Mouse (Mus musculus) cerebral cortex, adult 2 months (tissue): ENCODE data around the gene Csnk1g1.

Experiments
- WGBS: fragments of 180-500 bp; shearing (Covaris S2); methylation state at CpG from one replicate; pipeline ENCODE4 v1.1.7; 2018; 5-methylcytosine and 5-hydroxymethylcytosine counted together

Gene Csnk1g1

DNA sequence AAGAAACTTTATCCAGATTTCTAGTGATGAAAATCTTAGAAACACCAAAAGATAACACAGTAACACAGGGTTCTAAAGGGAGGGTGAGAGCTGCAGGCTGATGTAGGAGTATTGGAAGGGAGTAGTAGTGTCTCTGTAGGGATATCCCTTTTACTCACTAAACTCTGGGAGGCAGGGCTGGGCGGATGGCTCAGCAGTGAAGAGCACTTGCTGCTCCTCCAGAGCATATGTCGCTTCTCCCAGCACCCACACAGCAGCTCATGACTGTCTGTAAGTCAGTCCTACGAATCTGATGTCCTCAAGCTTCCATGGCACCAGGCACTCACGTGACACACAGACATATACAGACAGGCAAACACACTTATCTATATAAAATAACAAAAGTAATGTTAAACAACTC is 129.4 kb downstream of the Csnk1g1 start:
- 61% methylated on average over 4 of the region's 4 CpGs for WGBS

DNA sequence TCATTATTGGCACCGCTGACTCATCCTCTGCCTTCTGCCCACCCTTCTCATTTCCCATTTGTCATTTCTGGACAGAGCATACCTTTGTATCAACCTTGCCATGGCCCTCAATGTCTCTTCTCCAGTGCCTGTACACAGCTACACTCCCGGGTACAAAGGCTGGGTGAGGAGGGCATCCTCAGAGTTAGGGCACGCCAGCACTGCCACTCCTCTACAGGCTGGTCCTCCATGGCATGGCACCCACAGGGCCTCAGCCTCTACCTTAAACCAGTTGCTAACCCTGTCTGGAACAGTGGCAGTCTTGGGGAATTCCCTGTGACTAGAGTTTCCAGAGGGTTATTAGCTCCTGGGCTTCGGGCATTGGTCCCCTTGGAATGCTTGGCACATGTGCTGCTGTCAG is 129.9 kb downstream of the Csnk1g1 start:
- 93% methylated on average over 4 of the region's 4 CpGs for WGBS

DNA sequence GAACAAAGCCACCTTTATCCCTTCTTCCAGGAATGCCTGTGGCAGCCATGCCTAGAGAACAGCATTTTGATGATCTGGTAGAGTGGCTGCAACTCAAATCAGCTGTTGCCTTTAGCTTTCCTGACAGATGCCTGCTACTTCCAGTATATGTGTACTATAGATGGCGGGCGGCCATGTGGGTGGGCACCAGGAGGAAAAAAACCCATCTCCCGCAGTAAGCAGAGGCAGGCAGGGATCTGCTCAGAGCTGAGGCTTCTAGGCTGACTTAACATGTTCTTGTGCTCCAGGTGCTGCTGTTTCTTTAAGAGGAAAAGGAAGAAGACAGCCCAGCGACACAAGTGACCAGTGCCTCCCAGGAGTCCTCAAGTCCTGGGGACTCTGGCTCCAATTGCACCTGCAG is 130.6 kb downstream of the Csnk1g1 start:
- 60% methylated on average over 4 of the region's 4 CpGs for WGBS

DNA sequence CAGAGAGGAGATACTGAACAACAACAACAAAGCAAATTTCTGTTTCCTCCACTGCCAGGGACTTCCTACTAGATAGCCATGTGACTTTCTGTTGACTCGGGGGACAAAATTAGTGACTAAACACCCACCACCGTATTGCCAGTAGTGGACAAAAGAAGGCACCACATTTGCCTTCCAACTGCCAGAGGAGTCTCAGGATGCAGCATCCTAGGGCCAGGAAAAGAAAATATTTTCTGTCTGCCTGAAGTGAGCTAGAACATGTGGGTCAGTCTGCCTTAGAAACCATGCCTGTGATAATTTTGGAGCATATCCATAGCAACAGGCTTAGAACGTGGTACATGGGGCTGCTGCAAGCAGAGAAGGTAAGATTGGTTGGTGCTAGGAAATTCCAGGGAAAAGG is 132.1 kb downstream of the Csnk1g1 start:
- WGBS: 34% methylated on average over 3 of the region's 3 CpGs

DNA sequence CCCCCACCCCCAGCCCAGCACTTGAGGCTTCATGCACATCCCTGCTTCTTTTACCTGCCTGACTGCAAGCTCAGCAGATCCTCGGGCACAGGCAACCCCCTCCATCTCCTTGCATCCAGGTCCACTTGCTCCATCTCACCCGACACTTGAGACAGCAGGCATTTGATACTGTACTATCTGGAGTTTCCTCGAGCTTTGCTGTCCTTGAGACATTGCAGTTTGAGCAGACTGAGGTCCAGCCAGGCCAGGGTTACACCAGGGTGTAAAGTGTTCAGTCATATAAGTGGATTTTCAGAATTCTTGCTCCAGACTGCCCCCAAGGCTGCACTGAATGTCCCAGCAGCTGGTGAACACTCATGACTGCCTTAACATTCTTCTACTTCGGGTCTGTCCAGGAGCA is 133.6 kb downstream of the Csnk1g1 start:
- WGBS: 88% methylated on average over 4 of the region's 4 CpGs

DNA sequence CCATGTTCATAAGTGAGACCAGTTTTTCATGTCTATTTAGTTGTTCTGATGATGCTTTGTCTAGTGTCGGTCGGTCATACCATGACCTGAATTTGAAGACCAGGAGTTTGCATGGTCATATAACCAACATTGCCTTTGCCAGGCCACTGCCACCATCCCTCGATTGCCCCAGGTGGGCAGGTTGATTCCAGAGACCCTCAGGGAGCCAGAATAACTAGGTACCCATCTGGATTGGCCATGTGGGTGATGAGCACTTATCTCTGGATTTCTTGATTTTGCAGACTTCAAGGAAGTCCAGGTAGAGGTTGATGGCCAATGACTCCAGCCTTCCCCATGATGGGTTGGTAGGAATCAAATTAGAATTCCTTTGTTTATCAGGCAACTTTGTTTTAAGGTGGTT is 134.5 kb downstream of the Csnk1g1 start:
- WGBS: 97% methylated on average over 3 of the region's 3 CpGs

DNA sequence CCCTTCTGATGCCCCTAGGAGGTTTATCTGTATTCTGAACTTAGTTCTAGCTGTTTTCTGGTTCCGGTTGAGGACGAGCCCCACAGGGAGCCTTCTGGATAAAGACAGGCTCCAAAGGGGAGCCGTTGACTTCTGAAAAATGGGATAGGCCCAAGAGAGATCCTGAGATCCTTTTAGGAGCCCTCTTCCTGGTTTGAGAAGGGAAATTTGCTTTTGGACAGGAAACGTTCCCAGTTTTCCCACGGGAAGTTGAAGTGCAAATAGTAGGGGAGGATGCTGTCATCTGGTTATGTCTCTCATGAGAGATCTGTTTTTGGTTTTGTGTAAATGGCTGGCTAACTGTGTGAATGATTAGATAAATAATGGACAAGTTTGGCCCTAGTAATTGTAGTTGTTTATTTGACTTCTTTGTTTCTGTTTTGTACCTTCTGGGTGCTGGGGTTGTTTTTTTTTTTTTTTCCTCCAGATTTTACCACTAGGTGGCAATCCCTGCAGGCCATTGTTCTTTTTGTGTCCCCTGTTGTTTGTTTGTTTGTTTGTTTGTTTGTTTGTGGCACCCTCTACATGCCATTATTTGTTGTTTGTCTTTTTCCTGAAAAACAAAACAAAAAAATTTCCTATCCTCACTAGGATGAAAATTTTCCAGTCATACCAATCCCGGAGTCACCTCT is 141.3 kb downstream of the Csnk1g1 start:
- 73% methylated on average over 6 of the region's 6 CpGs for WGBS

DNA sequence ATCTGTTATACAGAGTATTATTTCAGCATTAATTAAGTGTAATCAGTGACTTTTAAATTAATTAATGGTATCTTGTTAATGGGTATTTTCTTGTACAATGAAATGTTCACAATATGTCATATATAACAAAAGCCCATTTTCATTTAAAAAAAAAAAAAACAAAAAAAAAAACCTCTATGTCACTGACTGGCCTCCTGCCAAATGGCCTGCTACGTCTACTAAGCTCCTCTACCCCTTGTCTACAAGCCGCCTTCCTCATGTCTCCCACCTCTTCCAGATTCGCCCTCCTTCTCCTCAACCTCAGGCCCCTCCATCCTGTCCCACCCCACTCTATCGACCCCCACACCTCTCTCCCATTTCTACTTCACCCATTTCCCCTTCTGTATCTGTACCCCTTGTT is 142.8 kb downstream of the Csnk1g1 start:
- WGBS: 74% methylated on average over 4 of the region's 4 CpGs

DNA sequence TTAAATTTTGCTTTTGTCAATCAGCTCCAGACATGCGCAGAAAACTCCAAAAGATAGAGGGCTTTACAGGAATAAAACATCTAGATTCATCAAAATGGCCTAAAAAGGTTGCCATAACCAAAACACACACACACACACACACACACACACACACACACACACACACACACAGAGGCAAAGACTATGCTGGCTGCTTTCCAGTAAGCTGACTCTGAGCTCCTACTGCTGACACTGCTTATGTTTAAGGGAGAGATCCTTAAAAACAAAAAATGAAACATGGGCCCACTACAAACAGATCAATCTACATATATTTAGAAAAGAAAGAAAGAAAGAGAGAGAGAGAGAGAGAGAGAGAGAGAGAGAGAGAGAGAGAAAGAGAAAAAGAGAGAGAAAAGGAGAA is 144.0 kb downstream of the Csnk1g1 start:
- WGBS: 96% methylated on average over 1 of the region's 1 CpGs

DNA sequence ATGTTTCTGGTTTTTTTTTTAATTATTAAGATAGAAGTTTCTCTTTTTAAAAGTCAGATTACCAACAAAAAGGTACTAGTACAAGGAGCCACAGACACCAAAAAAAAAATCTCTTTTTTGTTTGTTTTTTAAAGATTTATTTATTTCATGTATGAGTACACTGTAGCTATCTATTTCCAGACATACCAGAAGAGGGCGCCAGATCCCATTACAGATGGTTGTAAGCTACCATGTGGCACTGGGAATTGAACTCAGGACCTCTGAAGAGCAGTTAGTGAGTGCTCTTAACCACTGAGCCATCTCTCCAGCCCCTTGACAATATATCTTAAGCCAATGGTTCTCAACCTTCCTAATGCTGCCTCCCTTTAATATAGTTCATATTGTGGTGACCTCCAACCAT is 144.9 kb downstream of the Csnk1g1 start:
- WGBS: 53% methylated on average over 1 of the region's 1 CpGs

DNA sequence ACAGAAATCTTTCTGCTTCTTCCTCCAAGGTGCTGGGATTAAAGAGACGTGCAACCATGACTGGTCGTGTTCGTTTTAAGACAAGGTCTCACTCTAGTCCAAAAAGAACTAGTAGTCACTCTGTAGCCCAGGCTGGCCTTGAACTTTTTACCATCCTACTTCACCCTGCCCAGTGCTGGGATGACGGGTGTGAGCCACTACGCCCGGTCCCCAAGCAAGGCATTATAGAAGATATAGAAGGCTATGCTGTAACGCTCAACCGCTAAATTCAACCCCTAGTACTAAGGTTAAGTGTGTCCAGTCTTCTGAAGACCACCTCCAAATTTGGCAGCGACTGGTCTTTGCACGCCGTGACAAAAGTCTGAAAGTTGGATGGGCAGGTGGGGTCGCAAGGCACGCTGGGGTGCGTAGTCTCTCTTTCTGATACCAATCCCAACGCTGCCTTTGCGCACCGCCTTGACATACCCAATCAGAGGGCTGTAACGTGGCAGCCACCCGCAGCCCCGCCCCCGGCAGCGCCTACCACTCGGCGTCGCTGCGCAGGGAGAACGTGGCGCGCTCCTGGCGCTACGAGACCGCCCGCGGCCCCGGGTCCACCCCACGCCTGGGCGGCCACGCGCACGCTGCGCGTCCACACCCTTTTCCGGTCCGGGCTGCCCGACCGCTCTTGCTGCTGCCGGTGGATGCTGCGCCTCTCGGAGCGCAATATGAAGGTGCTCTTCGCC is 151.0 kb downstream of the Csnk1g1 start, which contains the start of gene Ppib:
Gene Ppib, plus strand, starts transcription at position 640 of the 725 bp plus-strand sequence.
- under 1% methylated on average over 50 of the region's 51 CpGs for WGBS

DNA sequence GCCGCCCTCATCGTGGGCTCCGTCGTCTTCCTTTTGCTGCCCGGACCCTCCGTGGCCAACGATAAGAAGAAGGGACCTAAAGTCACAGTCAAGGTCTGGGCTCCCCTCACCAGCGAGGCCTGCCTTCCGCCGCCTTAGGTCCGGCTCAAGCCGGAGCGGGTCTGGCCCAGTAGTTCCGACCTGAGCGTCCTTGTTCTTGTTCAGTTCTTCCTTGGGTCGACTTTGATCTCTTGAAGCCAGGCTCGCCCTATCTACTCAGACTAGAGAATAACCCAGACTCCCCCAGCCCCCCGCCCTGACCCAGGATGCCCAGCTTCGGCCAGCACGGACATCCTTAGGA is 151.6 kb downstream of the Csnk1g1 start:
- WGBS: under 1% methylated on average over 20 of the region's 20 CpGs

DNA sequence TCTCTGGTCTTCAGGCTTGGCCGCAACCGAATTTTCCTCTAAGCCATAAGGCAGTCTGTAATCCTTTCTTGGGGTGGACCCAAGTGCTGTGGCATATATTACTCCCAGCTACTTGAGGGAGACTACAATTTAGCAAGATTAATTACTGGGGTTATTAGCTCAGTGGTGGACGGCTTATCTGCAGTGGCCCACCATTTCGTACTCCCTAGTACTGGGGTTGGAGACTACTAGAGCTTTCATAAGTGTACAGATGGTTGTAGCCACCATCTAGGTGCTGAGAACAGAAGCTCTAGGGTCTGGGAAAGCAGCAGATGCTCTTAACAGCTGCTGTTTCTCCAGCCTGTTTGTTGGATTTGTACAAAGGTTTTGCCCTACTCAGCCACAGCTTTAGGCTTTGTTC is 152.3 kb downstream of the Csnk1g1 start:
- 10% methylated on average over 4 of the region's 4 CpGs for WGBS

DNA sequence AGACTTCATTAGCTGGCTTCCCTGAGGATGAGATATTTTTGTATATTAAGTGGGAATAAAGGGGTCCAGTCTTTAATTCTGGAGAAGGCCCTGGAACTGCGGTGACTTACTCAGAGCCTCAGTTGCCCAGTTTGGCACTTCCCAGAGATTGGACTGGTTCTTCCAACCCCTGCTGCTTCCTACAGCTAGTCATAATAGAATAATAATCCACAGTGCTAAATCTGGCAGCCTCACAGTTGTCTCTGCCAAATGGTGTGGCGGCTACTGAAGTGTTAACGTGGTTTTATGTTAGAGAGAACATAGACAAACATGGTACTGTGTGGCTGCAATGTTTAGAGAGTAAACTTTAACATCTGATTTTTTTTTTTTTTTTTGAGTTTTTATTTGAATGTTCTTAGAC is 152.9 kb downstream of the Csnk1g1 start:
- 39% methylated on average over 3 of the region's 3 CpGs for WGBS

DNA sequence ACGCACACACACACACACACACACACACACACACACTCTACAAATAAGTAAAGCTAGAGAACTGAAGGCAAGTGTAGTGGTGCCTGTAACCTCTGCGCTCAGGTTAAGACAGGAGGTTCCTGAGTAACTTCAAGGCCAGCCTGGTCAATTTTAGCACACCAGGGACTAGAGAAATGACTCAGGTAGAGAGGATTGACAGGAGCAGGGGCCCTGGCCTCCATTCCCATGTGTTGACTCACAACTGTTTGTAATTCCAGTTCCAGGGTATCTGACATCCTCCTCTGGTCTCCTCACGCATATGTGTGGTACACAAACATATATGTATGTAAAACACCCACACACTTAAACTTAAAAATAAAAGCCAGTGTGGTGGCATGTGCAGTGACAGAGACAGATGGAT is 154.7 kb downstream of the Csnk1g1 start:
- WGBS: 77% methylated on average over 3 of the region's 3 CpGs

DNA sequence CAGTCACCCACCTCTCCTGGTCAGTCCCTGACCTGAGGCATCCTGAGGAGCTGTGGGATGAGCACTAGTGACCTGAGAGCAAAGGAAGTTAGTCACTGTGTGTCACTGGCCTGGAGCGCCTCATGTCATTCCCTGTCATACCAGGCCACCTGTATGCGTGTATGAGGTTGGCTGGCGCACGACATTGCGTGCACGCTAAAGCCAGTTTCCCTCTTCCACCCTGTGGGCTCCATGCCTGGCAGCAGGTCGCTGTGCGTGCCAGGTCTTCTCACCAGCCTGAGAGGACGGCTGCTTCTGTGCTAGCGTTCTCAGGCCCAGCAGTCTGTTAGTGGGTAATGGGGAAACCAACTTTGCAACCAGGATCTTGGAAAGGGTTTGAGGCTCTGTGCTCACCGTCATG is 155.6 kb downstream of the Csnk1g1 start:
- WGBS: 94% methylated on average over 11 of the region's 11 CpGs

DNA sequence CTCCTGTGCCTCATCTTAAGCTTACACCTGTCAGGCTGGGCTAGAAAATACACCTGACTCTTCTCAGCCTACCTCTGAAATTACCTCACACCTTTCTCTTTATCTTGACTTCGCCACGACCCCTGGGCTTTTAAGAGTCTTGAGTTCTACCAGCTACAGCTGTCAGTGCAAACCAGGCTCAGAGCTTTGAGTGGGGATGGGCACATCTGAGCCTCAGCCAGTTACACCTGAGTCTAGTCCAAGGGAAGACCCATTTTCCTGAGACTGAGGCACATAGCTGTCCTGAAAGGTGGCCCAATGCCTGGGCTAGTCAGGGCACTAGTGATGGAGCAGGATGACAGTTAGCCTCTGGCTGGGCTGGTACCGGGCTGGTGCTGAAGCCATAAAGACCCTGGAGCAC is 158.1 kb downstream of the Csnk1g1 start:
- WGBS: 89% methylated on average over 3 of the region's 3 CpGs

DNA sequence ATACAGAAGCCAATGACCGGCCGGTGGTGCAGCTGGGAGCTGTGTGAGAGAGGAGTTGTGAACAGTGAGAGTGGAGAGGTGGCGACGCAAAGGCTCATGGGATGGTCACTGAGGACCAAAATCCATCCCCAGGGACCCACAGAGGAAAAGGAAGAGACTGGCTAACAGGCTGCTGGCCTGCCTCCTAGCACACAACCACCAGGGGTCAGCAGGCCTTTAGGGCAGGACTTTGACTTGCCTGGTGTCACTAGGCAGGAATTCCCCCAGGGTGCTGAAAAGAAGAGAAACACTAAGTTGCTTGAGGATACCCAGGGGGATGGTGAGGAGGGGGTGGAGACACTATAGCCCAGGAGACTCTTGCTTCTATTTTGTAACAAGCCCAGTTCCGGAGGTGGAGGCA is 158.8 kb downstream of the Csnk1g1 start:
- WGBS: 63% methylated on average over 5 of the region's 5 CpGs

DNA sequence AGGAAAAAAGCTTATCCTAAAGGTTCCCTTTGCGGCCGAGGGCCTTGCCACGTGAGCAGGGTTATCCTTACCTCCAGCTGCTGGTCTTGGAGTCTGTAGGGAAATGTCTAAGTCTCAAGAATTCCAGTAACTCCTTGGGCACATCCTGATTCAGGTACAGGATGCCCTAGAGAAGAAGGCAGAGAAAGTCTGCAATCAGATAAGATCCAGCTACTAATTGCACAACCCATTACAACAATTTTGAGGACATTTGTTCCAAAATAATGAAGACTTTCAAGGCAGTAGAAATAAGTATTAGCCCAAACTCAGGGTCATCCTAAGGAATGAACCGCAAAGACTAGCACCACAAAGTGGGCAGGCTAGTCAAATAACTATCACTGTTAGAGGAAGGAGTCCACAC is 159.3 kb downstream of the Csnk1g1 start:
- WGBS: 72% methylated on average over 4 of the region's 4 CpGs

DNA sequence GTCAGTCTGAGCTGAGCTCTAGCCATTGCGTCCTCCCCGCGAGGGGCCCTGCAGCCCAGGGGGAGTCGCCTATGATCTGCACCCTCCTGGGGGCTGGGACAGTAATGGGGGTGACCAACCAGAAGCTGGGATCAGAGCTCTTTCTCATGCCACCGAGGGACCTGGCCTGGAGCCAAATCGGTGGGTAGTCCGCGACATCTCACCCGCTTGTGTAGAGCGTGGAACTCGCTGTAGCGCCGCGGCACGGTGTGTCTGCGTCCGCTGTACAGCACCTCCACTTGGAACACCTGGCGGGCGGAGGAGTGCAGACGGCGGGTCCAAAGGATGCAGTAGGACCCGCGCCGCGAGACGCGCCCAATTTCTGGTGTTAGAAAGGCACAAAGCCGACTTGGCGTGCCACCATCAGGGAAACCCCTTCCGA is 160.3 kb downstream of the Csnk1g1 start:
- 2% methylated on average over 30 of the region's 30 CpGs for WGBS

DNA sequence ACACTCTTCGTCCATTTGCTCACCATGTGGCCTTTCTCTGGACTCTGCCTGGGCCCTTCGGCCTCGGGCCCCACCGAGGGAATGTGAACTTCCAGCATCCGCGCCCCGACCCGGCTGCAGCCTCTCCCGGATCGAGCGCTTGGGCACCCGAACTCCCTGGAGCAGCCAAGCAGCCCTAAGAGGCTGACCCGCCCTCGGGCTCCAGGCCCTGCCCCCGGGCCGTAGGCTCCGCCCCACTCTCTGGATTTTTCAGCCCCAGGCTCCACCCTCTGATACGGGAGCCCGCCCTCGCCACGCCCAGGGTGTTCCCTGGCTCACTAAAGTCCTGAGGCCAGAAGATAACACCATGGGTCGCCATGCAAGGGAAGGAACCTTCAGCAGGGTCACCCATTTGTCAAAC is 160.9 kb downstream of the Csnk1g1 start, which contains the start of gene Snx22:
Gene Snx22, minus strand, starts transcription at position 137 of the 400 bp plus-strand sequence.
- 5% methylated on average over 22 of the region's 22 CpGs for WGBS

DNA sequence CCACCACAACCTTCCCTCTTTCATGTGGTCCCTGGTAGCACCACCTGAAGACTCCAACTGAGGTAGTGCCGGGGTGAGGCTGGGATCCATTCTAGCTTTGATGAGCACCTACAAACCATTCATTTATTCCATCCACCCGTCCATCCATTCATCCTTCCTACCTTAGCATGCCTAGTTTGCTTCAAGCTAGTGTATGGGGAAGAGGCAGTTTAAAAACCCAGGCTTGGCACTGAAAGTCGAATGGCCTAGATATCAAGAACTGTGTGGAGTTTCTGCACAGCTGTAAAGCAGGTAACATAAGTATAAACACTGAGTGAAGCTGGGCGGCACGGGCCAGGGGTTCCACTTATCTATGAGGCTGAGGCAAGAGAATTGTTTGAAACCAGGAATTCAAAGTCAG is 161.4 kb downstream of the Csnk1g1 start:
- WGBS: 93% methylated on average over 5 of the region's 5 CpGs

DNA sequence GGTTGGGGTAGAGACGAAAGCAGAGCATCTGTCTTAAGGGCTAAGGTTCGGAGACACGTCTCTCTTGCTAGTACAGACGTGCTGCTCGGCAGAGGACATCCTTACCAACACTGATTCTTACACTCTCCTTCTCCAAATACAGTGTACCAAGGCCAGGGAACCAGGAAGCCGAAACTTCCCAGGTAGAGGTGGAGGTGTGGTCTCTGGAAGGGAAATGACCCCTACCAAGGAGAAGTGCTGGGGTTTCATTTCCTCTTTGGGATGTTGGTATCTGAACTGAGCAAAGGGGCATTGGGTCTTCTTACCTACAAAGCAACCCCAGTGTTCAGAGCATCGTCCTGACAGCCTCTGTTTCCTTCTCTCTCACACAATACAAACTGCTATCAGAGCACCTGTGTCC is 164.0 kb downstream of the Csnk1g1 start:
- 89% methylated on average over 7 of the region's 7 CpGs for WGBS

DNA sequence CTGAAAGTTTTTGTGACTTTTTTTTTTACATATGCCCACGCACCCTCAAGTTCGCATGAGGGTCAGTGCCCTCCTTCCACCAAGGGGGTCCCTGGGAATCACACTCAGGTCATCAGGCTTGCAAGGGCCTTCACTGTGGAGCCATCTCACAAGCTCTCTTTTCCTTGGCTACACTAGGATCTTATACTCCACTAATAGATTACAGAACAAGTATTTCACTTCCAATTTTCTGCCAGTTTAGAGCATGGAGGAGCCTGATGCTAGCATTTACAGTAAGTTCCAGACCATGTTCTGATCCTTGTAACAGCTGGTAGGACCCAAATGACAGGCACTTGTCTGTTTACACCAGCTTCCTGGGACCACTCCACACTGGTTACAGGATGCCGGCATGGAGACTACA is 169.3 kb downstream of the Csnk1g1 start:
- WGBS: 82% methylated on average over 3 of the region's 3 CpGs
